Mouse (Mus musculus) left cerebral cortex, postnatal 14 days (tissue): ENCODE measurements at regions not wholly inside any gene's neighbourhood (a gene's known extent, or its start where the extent isn't known, plus 50 kb on each side); places are given as distances from the start of the nearest gene placed in this dataset.

Experiments
- DNase-seq, 2 experiments: peaks; one replicate each; pipeline ENCODE4 v3.0.0; 2021 to 2022; ENCODE audit warnings: low spot score in 2 of 2, mixed read lengths in 1 of 2
- intact Hi-C: fragments of 180-260 bp; cut with DNase I; formaldehyde crosslinking; loops from one replicate; pipeline ENCODE4 v1.15.1; 2025

DNA sequence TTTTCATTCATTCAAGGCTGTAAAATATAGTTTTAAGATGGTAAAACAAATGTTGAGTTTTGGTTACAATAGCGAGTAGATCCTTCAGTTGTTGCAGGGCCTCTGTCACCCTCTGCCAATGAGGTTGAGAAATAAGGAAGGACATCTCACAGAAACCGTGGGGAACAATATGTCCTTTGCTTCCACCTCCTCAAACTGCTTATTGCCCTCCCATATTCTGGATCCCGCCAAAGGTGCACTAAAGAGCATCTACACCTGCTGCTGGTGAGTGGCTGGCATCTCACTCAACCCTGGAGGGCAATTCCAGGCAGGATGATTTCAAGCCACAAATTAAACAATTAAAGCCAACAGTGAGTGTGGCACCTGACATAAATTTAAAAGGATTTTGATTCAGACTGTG, 53.4 kb downstream of the Prr30 start:
- no peak for DNase-seq
- intact Hi-C loops: no loop called here

DNA sequence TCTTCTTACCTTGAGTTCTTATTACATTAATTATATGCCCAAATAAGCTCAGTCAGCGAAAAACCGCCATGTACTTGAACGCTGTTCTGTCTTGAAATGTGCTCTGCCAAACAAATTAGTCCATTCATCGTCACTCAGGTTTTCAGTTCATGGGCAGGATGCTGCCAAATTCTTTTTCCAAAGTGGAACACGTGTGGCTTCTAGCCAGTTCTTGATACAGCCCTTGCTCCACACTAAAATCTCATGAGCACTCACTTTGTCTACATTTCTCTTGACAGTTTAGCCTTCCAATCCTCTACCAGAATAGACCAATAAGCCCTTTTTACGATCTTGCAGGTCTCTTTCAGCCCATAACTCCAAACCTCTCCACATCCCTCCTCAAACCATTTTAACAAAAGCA, 62.7 kb downstream of the Prr30 start:
- DNase-seq: peak; percentile 12 to 22
- intact Hi-C loops: no loop called here
